Mouse (Mus musculus) layer of hippocampus, adult 18-20 months (tissue): ENCODE measurements at regions not wholly inside any gene's neighbourhood (a gene's known extent, or its start where the extent isn't known, plus 50 kb on each side); places are given as distances from the start of the nearest gene placed in this dataset.

Experiments
- DNase-seq, 2 experiments: peaks; one replicate each; pipeline ENCODE4 v3.0.0; 2022; ENCODE audit warnings: low spot score in 2 of 2

DNA sequence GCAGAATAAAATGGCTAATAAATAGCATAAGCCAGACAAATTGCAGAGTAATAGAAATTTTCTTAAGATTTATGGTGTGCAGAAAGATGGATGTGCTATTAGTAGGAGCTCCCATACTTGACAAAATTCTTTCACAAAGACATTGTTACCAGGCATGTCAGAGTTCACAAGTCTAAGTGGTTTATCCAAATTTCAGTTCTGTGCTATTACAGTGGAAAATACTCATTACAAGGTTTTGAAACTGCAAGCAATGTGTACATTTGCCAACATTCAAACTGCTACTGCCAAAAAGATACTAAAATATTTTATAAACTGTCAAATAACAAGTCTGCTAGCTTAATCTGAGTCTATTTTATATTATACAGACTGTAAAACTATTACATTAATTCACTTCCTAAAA, 1550.2 kb upstream of the Acvr2a start:
- no peak for DNase-seq

DNA sequence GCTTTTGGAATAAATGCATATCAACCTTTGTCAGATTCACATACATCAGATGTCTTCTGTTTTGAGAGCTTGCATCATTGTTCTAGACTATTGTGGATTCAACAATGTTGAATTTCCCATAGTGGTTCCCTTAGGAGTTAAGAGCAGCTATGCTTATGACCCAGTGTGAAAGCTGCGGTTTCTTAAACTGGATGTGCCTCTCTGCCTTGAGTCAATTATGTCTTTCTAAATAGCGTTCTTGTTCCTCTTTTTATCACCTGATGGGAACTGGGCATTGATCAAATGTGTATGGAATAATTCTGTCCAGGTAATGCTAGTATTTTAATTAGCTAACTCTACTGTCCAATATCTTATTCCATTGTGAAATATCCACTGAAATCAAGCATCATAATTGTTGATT, 1548.0 kb upstream of the Acvr2a start:
- no peak for DNase-seq

DNA sequence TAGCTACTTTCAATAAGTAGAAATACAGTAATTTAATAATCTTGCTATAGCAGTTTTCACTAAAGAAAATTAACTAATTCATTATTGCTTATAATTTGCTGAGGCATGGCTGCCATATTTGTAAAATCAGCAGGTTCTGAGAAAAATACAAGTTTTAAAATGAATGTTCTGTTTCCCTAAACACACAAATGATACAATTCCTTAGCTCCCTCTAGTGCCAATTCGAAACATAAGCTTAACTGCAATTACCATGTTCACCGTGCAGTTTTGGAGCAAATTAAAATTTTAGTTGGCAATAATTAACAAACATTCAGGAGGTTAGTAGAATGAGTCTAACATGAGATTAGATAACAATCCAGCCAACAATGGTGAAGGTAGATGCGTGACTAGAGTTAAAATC, 1518.4 kb upstream of the Acvr2a start:
- DNase-seq: peak in 1 of 2 experiments; percentile 54

DNA sequence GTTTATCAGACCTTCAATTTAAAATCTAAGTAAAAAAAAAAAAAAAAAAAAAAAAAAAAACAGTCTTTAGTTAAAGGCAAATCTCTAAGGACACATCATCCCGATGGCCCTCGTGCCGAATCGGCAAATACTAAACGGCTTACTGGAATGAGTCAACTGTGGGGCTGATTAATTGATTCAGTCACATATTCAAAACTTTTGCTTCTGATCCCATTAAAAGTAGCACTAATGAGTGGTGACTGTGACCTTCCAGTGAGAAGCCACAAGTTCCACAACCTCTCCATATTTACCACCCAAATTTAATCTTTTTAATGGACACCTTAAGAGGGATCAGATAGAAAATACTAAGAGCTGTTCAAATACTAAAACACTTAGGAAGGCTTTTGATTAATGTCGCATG, 1511.9 kb upstream of the Acvr2a start:
- no peak for DNase-seq

DNA sequence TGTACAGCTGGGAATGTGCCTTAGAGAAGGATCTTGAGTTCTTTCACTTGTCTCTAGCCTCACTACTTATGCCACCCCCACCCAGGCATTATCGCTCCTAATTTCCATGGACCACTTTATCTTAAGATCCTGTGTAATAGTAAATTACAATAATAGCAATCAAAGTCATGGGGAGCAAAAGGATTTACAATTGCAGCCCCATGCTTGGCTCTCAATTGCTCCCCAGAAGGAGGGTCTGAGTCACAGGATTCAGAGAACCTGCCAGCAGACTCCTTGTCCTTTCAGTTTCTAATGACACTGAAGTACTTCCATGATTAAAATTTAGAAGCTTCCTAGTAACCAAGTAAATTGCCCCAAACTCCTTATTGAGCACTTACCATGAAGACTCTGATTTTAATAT, 1483.3 kb upstream of the Acvr2a start:
- no peak for DNase-seq

DNA sequence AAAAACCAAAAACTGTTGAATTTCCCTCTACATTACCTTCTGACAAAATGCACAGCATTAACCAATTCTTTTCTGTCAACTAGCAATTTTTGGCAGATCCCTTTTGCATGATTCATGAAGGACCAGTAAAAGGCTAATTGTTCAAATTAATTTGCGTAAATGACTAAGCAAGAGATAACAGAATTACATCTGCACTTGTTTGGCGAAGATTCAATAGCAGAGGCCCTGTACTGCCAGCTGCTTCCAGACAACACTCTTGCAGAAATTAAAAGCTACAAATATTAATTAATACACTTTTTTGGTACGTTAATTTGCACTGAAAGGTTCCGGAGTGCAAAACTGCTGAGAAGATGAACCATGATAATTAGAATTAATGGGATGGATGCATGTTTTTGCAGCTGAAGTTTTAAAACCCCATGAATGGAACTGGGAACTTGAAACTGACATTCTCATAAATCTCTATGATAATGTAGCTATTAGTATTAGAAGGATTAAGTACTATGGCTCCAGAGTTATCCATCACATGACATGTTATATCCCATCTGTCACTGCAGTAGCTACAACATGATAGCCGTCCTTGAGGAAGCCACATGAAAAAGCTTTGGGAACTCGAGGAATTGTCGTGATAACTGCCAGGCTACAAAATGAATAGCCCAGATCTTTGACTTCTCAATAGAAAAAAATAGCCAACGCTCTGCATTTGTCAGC, 1479.3 kb upstream of the Acvr2a start:
- DNase-seq: no peak

DNA sequence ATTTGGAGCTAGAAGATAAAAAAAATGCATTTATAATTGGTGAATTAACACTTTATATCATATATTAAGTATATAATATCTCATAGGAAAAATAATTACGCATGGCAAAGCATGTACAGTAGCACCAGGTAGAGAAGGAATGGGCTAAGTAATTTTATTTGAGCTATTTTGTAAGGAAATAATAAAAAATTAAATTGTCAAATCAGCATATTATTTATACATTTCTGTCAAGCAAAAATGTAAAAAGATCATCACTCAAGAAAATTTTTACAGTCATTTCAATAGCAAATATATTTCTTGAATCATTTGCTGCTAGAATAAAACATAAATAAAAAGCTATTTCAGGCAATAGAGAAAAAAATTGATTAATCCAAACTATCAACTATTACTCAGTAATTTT, 1450.4 kb upstream of the Acvr2a start:
- DNase-seq: no peak

DNA sequence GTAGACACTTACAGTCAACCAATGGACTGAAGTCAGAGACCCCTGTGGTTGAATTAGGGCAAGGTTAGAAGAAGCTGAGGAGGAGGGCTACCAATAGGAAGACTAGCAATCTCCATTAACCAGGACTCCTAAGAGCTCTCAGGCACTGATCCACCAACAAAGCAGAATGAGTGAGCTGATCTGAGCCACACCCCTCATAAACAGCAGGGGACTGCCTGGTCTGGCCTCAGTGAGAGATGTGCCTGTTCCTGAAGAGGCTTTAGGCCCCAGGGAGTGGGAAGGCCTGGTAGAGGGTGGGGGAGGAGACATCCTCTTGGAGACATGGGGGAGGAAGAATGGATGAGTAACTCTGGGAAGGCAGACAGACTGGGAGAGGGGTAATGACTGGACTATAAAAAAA, 1445.6 kb upstream of the Acvr2a start:
- DNase-seq: no peak
